7 mouse cellular contexts compared by ENCODE assay signal in genomic region chr4:151933505-151934214, GRCm38 (mm10). TPM values are rescaled to one million over a fixed set of nuclear protein-coding genes. Genes with fewer than 3 reads are reported as not detected.
A peak's percentile ranks its signal among the peaks of the same experiment; 100 is the strongest.
DNase-seq lines count a peak whose midpoint lies in the region; ATAC-seq lines count a peak whose summit lies in the region.

Gene Dnajc11, plus strand, starts transcription at chr4:151933691.

- H3K27me3 ChIP-seq in intestine, embryonic 16.5 days (replicated peaks; ENCODE audit: control insufficient read depth, insufficient read depth, low read length), result no peaks in the 10 kb centered on the region
- no peaks in the 10 kb centered on the region for H3K27me3 ChIP-seq in midbrain, embryonic 11.5 days (ENCODE audit: control insufficient read depth, insufficient read depth, low read length)

- under 1% methylated on average over 83 of the region's 83 CpGs for WGBS in intestine, embryonic 16.5 days
- under 1% methylated on average over 77 of the region's 83 CpGs for WGBS in midbrain, embryonic 11.5 days

- no peaks in the 10 kb centered on the region for H3K9me3 ChIP-seq in intestine, embryonic 16.5 days (ENCODE audit: control insufficient read depth, low read length)
- no peaks in the 10 kb centered on the region for H3K9me3 ChIP-seq in midbrain, embryonic 11.5 days (ENCODE audit: control insufficient read depth, low read length)

- H3K9ac ChIP-seq in intestine, embryonic 16.5 days (ENCODE audit: low read depth, low read length), result peak within 1 kb of the TSS; percentile 99
- peak within 1 kb of the TSS; percentile 86 for H3K9ac ChIP-seq in midbrain, embryonic 11.5 days (ENCODE audit: low read length)

- peak within 1 kb of the TSS; percentile 100 for H3K4me3 ChIP-seq in intestine, embryonic 16.5 days (ENCODE audit: low read length)
- peak within 1 kb of the TSS; percentile 100 for H3K4me3 ChIP-seq in midbrain, embryonic 11.5 days (ENCODE audit: low read depth, low read length)

- H3K4me1 ChIP-seq in intestine, embryonic 16.5 days (ENCODE audit: control insufficient read depth, insufficient read depth, low read length), result peaks cover 17% of the 10 kb centered on the region
- peaks cover 7% of the 10 kb centered on the region; the same call in 1 of the 2 replicates for H3K4me1 ChIP-seq in midbrain, embryonic 11.5 days (ENCODE audit: control insufficient read depth, insufficient read depth, low read length)

- peak; percentile 92 for ATAC-seq in intestine, embryonic 16.5 days
- ATAC-seq in midbrain, embryonic 11.5 days (ENCODE audit: low FRiP score), result peak; percentile 95

- peak within 1 kb of the TSS; percentile 89 for H3K4me2 ChIP-seq in intestine, embryonic 16.5 days (ENCODE audit: low read depth, low read length)
- peak within 1 kb of the TSS; percentile 98 for H3K4me2 ChIP-seq in midbrain, embryonic 11.5 days

- peak within 1 kb of the TSS; percentile 43 for H3K27ac ChIP-seq in intestine, embryonic 16.5 days (ENCODE audit: low read length)
- no peak within 1 kb of the TSS for H3K27ac ChIP-seq in midbrain, embryonic 11.5 days (ENCODE audit: low read depth, low read length)

- peak; percentile 96 for DNase-seq in adrenal gland, adult 2 months
- DNase-seq in embryo, embryonic 11.5 days (ENCODE audit: low read depth, low spot score), result peak; percentile 89
- DNase-seq in gastrocnemius, postnatal 4 days (ENCODE audit: low spot score in 2 of 2), result peak; percentile 90 to 92
- DNase-seq in left cerebral cortex, postnatal 36 days (ENCODE audit: low spot score in 2 of 2), result peak; percentile 94 to 95
- peak; percentile 100 for DNase-seq in midbrain, embryonic 11.5 days (ENCODE audit: low spot score, missing footprints)
- peak; percentile 90 for DNase-seq in skeletal muscle tissue, adult 2 months (ENCODE audit: low read depth, low spot score)

- intact Hi-C loops in left cerebral cortex, postnatal 36 days (cut with DNase I), result no loop called here

- H3K36me3 ChIP-seq in intestine, embryonic 16.5 days (ENCODE audit: control insufficient read depth, insufficient read depth, low read length), result no peaks in the 10 kb centered on the region
- no peaks in the 10 kb centered on the region for H3K36me3 ChIP-seq in midbrain, embryonic 11.5 days (ENCODE audit: control insufficient read depth, insufficient read depth, low read length)

RNA-seq across cellular contexts. Expression of gene Dnajc11, which starts in this region (rescaled TPM):
- total RNA-seq in adrenal gland, adult 2 months (2021), result 100 to 1,000 TPM in 1 of 2 experiments, 10 to 100 TPM in 1; 97.7 to 103 TPM
- 84.5 and 107 TPM in 2 replicates for polyA plus RNA-seq in adrenal gland, adult 2 months (2012; rRNA removed)
- total RNA-seq in gastrocnemius, postnatal 4 days (2021), result 10 to 100 TPM; 60.8 to 81.1 TPM
- 71.0 and 73.6 TPM in 2 replicates for polyA plus RNA-seq in intestine, embryonic 16.5 days (2015; fragmentation: Nextera tagmentation; extraction: Ambion mirVana)
- total RNA-seq in left cerebral cortex, postnatal 36 days (2021), result 10 to 100 TPM; 66.0 to 69.2 TPM
- polyA plus RNA-seq in midbrain, embryonic 11.5 days (2014; fragmentation: Nextera tagmentation; extraction: Ambion mirVana), result 79.3 and 86.8 TPM in 2 replicates
